Mouse (Mus musculus): ENCODE results near the gene Olfr976. TPM values are rescaled to one million over a fixed set of nuclear protein-coding genes. Genes with fewer than 3 reads are reported as not detected.
"Not testable (repeated sequence)": the region's sequence is repeated elsewhere in the genome, so short reads cannot be mapped to it uniquely, and the experiment has no call there.

The Olfr976 gene
- polyA plus RNA-seq (2014; fragmentation: Nextera tagmentation; extraction: Ambion mirVana): not detected in 2 replicates

DNA sequence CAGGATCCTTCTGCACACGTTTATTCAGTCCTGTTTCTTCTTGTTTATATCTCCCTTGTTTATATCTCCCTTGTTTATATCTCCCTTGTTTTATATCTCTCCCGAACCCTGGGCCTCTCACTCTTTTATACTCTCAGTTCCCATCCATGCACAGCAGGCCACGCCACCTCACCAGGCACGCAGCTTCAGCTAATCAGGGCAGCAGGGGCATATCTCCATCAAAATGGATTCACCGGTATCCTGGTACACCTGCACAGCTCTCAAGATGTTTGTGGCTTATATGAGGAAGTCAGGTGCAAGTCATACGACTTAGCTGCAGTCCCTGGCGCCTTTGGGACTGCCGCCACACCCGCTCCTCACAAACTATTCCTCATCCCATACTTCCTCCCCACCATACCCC, at the start of gene Olfr976:
Olfr976 (minus strand) TSS at position 101 of the 400 bp plus-strand sequence.
- not testable (repeated sequence) for DNase-seq (ENCODE audit: low spot score); ATAC-seq (replicated peaks; ENCODE audit: insufficient number of reproducible peaks, low FRiP score, low TSS enrichment, low read depth); H3K9me3 ChIP-seq (replicated peaks; ENCODE audit: control insufficient read depth, low read length); H3K27ac ChIP-seq (replicated peaks; ENCODE audit: low read depth, low read length); H3K4me2 ChIP-seq (ENCODE audit: low read depth, low read length); H3K4me1 ChIP-seq (ENCODE audit: control insufficient read depth, insufficient read depth, low read length); H3K9ac ChIP-seq (replicated peaks; ENCODE audit: low read length); H3K27me3 ChIP-seq (ENCODE audit: control insufficient read depth, insufficient read depth, low read length); H3K4me3 ChIP-seq (ENCODE audit: low read depth, low read length); H3K36me3 ChIP-seq (replicated peaks; ENCODE audit: control insufficient read depth, insufficient read depth, low read depth, low read length)
- 78% methylated on average over 5 of the region's 9 CpGs for WGBS

DNA sequence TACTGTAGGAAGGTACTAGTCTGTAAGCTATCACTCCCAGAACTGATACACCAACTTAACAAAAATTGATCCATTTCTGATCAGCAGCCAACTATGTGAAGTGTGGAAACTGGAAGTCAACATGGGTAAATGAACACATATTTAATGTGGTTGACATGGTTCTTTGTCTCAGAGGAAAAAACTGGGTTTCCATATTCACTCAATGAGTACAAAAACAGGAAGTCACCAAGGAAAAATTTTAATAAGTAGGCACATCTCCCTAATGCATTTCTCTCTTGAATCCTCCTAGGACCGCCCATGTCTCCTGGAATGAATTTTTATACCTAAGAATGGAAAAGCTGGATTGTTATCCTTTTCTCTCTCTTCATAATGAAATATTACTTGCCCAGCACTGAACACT, 48.5 kb upstream of the Olfr976 start, which contains the start of gene Olfr980:
Olfr980 (minus strand) TSS at position 101 of the 400 bp plus-strand sequence.
- WGBS: 91% methylated on average over 1 of the region's 1 CpGs
- Histone ChIP-seq H3K9ac (replicated peaks; ENCODE audit: low read length) (no peak within 1 kb of the TSS), H3K4me1 (ENCODE audit: control insufficient read depth, insufficient read depth, low read length) (no peaks in the 10 kb centered on the region), H3K4me2 (ENCODE audit: low read depth, low read length) (no peak within 1 kb of the TSS), H3K9me3 (replicated peaks; ENCODE audit: control insufficient read depth, low read length) (no peaks in the 10 kb centered on the region), H3K27ac (replicated peaks; ENCODE audit: low read depth, low read length) (no peak within 1 kb of the TSS), H3K27me3 (ENCODE audit: control insufficient read depth, insufficient read depth, low read length) (no peaks in the 10 kb centered on the region), H3K36me3 (replicated peaks; ENCODE audit: control insufficient read depth, insufficient read depth, low read depth, low read length) (no peaks in the 10 kb centered on the region), H3K4me3 (ENCODE audit: low read depth, low read length) (no peak within 1 kb of the TSS)
- ATAC-seq (replicated peaks; ENCODE audit: insufficient number of reproducible peaks, low FRiP score, low TSS enrichment, low read depth) (no peak), DNase-seq (ENCODE audit: low spot score) (no peak)

DNA sequence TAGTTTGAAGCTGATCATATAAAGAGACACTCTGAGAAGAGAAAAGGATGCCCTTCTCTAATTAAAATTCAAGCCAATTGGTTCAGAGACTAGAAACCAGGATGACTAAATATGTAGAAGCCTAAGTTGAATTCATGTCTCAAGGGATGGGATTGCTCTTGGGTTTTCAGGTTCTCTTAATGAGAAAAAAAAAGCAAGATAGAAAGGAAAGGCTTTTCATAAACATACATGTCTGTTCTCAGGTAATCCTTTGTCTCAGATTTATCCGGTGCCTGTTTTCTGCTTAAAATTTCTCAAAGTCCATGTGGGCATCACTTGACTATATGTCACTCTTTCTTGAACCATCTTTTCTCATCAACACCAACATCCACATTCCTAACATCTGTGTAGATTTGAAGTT, 42.4 kb upstream of the Olfr976 start, which contains the start of gene Olfr979:
Olfr979 (minus strand) TSS at position 101 of the 400 bp plus-strand sequence.
- Histone ChIP-seq H3K36me3 (replicated peaks; ENCODE audit: control insufficient read depth, insufficient read depth, low read depth, low read length) (no peaks in the 10 kb centered on the region), H3K4me3 (ENCODE audit: low read depth, low read length) (no peak within 1 kb of the TSS), H3K4me2 (ENCODE audit: low read depth, low read length) (no peak within 1 kb of the TSS), H3K27ac (replicated peaks; ENCODE audit: low read depth, low read length) (no peak within 1 kb of the TSS), H3K27me3 (ENCODE audit: control insufficient read depth, insufficient read depth, low read length) (no peaks in the 10 kb centered on the region), H3K4me1 (ENCODE audit: control insufficient read depth, insufficient read depth, low read length) (no peaks in the 10 kb centered on the region), H3K9ac (replicated peaks; ENCODE audit: low read length) (no peak within 1 kb of the TSS), H3K9me3 (replicated peaks; ENCODE audit: control insufficient read depth, low read length) (no peaks in the 10 kb centered on the region)
- WGBS: 95% methylated on average over 1 of the region's 1 CpGs
- no peak for DNase-seq (ENCODE audit: low spot score)
- ATAC-seq (replicated peaks; ENCODE audit: insufficient number of reproducible peaks, low FRiP score, low TSS enrichment, low read depth): no peak

DNA sequence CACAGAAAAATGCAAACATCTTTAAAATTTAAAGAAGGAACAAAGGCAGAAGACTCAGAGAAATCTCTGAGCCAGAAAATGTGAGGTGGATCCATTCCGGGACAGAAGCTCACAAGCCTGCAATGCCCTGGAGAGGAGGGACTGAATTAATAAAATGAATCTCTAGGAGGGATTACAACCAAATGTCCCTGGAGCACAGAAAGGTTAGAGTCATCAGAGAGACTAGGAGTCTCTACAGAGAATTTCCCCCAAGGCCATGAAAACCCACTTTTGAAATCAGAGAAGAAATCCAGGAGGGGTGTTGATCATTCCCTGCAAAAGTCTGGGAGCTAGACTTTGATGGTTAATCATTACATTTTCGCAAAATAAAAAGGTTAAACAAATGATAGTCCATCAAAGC, 30.9 kb upstream of the Olfr976 start, which contains the start of gene Olfr978:
Olfr978 (plus strand) TSS at position 301 of the 400 bp plus-strand sequence.
- Histone ChIP-seq H3K9me3 (replicated peaks; ENCODE audit: control insufficient read depth, low read length) (no peaks in the 10 kb centered on the region), H3K4me2 (ENCODE audit: low read depth, low read length) (no peak within 1 kb of the TSS), H3K4me1 (ENCODE audit: control insufficient read depth, insufficient read depth, low read length) (no peaks in the 10 kb centered on the region), H3K4me3 (ENCODE audit: low read depth, low read length) (no peak within 1 kb of the TSS), H3K27me3 (ENCODE audit: control insufficient read depth, insufficient read depth, low read length) (no peaks in the 10 kb centered on the region), H3K27ac (replicated peaks; ENCODE audit: low read depth, low read length) (no peak within 1 kb of the TSS), H3K9ac (replicated peaks; ENCODE audit: low read length) (no peak within 1 kb of the TSS), H3K36me3 (replicated peaks; ENCODE audit: control insufficient read depth, insufficient read depth, low read depth, low read length) (no peaks in the 10 kb centered on the region)
- WGBS: 67% methylated on average over 2 of the region's 2 CpGs
- ATAC-seq (replicated peaks; ENCODE audit: insufficient number of reproducible peaks, low FRiP score, low TSS enrichment, low read depth) (no peak), DNase-seq (ENCODE audit: low spot score) (no peak)

DNA sequence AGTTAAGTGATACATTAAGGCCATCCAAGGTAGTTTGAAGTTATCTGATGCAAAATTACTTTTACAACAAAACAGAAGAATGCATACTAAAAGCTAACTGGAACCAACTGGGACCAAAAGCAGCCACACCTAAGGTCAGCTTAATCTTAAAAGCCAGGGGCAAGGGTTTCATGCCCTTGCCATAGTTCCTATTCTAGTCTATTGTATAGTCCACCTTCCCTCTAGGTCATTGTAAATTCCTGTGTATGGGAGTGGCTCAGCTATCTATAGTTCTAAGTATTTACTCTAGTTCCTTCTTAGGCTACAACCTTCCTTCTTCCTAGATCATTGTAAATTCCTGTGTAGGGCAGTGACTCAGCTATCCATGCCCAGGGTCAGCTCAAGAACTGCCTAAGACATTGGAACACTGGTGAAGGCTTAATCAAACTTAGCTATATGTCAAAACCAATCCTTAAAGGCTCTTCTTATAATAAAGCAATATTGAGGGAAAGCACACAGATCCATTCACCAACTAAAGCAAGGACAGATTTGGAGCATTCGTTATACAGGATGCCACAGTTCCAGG, 15.7 kb upstream of the Olfr976 start:
- not testable (repeated sequence) for H3K4me3 ChIP-seq (ENCODE audit: low read depth, low read length); H3K4me1 ChIP-seq (ENCODE audit: control insufficient read depth, insufficient read depth, low read length); H3K36me3 ChIP-seq (replicated peaks; ENCODE audit: control insufficient read depth, insufficient read depth, low read depth, low read length); H3K9me3 ChIP-seq (replicated peaks; ENCODE audit: control insufficient read depth, low read length); H3K4me2 ChIP-seq (ENCODE audit: low read depth, low read length); H3K27ac ChIP-seq (replicated peaks; ENCODE audit: low read depth, low read length); H3K27me3 ChIP-seq (ENCODE audit: control insufficient read depth, insufficient read depth, low read length); DNase-seq (ENCODE audit: low spot score); H3K9ac ChIP-seq (replicated peaks; ENCODE audit: low read length); ATAC-seq (replicated peaks; ENCODE audit: insufficient number of reproducible peaks, low FRiP score, low TSS enrichment, low read depth)
- WGBS: 80% methylated on average over 1 of the region's 1 CpGs

DNA sequence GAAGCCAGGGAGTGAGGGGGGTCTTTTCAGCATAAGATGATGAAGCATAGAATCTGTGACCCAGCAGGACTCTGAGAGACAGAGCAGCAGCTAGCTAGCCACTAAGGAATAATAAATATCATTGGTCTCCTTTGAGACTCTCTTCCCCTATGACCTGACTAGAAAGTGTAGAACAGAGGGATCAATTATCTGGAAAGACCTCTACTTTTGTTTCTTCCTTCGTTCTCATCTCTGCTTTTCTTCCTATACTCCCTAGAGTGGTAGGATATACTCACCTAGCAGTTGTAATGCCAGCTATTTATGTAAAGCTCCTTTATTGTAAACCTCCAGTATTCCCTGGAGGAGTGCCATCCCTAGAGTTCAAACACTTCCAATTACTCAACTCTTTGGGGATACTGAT, 9.0 kb downstream of the Olfr976 start, which contains the start of gene Olfr975:
Olfr975 (minus strand) TSS at position 101 of the 400 bp plus-strand sequence.
- H3K9me3 ChIP-seq (replicated peaks; ENCODE audit: control insufficient read depth, low read length): no peaks in the 10 kb centered on the region
- no peaks in the 10 kb centered on the region for H3K27me3 ChIP-seq (ENCODE audit: control insufficient read depth, insufficient read depth, low read length)
- no peak within 1 kb of the TSS for H3K4me2 ChIP-seq (ENCODE audit: low read depth, low read length)
- no peak within 1 kb of the TSS for H3K27ac ChIP-seq (replicated peaks; ENCODE audit: low read depth, low read length)
- WGBS: 63% methylated on average over 1 of the region's 1 CpGs
- no peaks in the 10 kb centered on the region for H3K36me3 ChIP-seq (replicated peaks; ENCODE audit: control insufficient read depth, insufficient read depth, low read depth, low read length)
- H3K4me1 ChIP-seq (ENCODE audit: control insufficient read depth, insufficient read depth, low read length): no peaks in the 10 kb centered on the region
- no peak for ATAC-seq (replicated peaks; ENCODE audit: insufficient number of reproducible peaks, low FRiP score, low TSS enrichment, low read depth)
- H3K9ac ChIP-seq (replicated peaks; ENCODE audit: low read length): no peak within 1 kb of the TSS
- no peak for DNase-seq (ENCODE audit: low spot score)
- no peak within 1 kb of the TSS for H3K4me3 ChIP-seq (ENCODE audit: low read depth, low read length)

DNA sequence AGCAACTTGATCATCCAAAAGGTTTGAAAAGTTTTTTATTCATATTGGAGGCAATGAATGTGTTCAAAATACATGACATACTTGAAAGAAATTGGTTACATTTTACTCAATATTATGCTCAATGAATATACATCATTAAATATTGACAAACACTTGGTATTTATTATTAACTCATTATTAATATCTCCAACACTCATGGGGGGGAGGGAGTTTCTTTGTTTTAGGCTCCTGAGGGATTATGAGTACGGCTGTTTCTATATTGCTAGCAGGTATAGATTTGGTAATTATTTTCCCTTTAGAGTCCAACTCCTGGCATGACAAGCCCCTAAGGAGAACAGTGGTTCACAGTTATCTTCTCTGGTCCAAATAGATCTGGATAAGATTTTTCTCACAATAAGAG, 23.7 kb downstream of the Olfr976 start, which contains the start of gene Olfr974:
Olfr974 (plus strand) TSS at position 301 of the 400 bp plus-strand sequence.
- ATAC-seq (replicated peaks; ENCODE audit: insufficient number of reproducible peaks, low FRiP score, low TSS enrichment, low read depth): no peak
- Histone ChIP-seq H3K4me1 (ENCODE audit: control insufficient read depth, insufficient read depth, low read length) (no peaks in the 10 kb centered on the region), H3K27me3 (ENCODE audit: control insufficient read depth, insufficient read depth, low read length) (no peaks in the 10 kb centered on the region), H3K36me3 (replicated peaks; ENCODE audit: control insufficient read depth, insufficient read depth, low read depth, low read length) (no peaks in the 10 kb centered on the region), H3K4me2 (ENCODE audit: low read depth, low read length) (no peak within 1 kb of the TSS), H3K4me3 (ENCODE audit: low read depth, low read length) (no peak within 1 kb of the TSS), H3K9ac (replicated peaks; ENCODE audit: low read length) (no peak within 1 kb of the TSS), H3K27ac (replicated peaks; ENCODE audit: low read depth, low read length) (no peak within 1 kb of the TSS), H3K9me3 (replicated peaks; ENCODE audit: control insufficient read depth, low read length) (no peaks in the 10 kb centered on the region)
- WGBS: 94% methylated on average over 1 of the region's 1 CpGs
- DNase-seq (ENCODE audit: low spot score): no peak

DNA sequence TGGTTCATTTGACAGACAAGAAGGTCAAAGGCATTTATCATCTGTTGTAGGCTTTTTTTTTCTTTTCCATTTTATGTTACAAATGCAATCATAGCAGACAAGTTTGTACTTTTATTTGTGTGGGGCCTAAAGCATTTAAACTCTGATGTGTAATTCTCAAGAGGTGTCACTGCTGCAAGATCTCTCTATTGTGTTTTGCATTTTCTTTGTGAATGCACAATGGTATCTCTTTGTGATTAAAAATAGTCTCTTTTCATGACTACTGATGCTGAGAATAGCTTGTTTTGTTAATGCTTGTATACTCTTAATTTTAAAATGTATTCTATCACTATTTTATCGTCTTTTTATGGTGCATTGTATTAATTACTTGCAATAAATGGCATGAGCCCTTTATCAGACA, 32.1 kb downstream of the Olfr976 start:
- DNase-seq (ENCODE audit: low spot score); H3K4me1 ChIP-seq (ENCODE audit: control insufficient read depth, insufficient read depth, low read length); H3K4me3 ChIP-seq (ENCODE audit: low read depth, low read length); ATAC-seq (replicated peaks; ENCODE audit: insufficient number of reproducible peaks, low FRiP score, low TSS enrichment, low read depth); H3K27me3 ChIP-seq (ENCODE audit: control insufficient read depth, insufficient read depth, low read length); H3K36me3 ChIP-seq (replicated peaks; ENCODE audit: control insufficient read depth, insufficient read depth, low read depth, low read length); H3K9ac ChIP-seq (replicated peaks; ENCODE audit: low read length); H3K9me3 ChIP-seq (replicated peaks; ENCODE audit: control insufficient read depth, low read length); H3K27ac ChIP-seq (replicated peaks; ENCODE audit: low read depth, low read length); H3K4me2 ChIP-seq (ENCODE audit: low read depth, low read length): not testable (repeated sequence)
- WGBS: 66% methylated on average over 1 of the region's 1 CpGs

Data from embryonic facial prominence, embryonic 11.5 days (tissue).